Mouse (Mus musculus) limb, embryonic 11.5 days (tissue): ENCODE measurements around the gene Tm4sf5. TPM values are rescaled to one million over a fixed set of nuclear protein-coding genes. Genes with fewer than 3 reads are reported as not detected.
"Not testable (repeated sequence)": the region's sequence is repeated elsewhere in the genome, so short reads cannot be mapped to it uniquely, and the experiment has no call there.

Experiments used
- ATAC-seq: fragments of 200-750 bp; cut with Nextera tagmentation; 2 replicates; pipeline ENCODE4 v1.8.0; 2017; ENCODE audit warnings: low read depth; ENCODE audit not compliant: insufficient number of reproducible peaks, low FRiP score, low TSS enrichment
- DNase-seq: peaks from one replicate; pipeline ENCODE4 v3.0.0-alpha.2; 2015; ENCODE audit warnings: low spot score
- H3K27ac ChIP-seq: fragments of 300-500 bp; sonication (generic); replicated peaks from 2 replicates; pipeline ENCODE4 v1.5.1; 2014; ENCODE audit warnings: low read depth, mild to moderate bottlenecking, low read length
- H3K27me3 ChIP-seq: fragments of 300-500 bp; sonication (generic); 2 replicates; pipeline ENCODE4 v1.6.1; 2014; ENCODE audit warnings: mild to moderate bottlenecking, low read length, mixed read lengths; ENCODE audit not compliant: control insufficient read depth, insufficient read depth
- H3K36me3 ChIP-seq: fragments of 300-500 bp; sonication (generic); 2 replicates; pipeline ENCODE4 v1.6.1; 2014; ENCODE audit warnings: mild to moderate bottlenecking, low read length, moderate library complexity, mixed read lengths; ENCODE audit not compliant: control insufficient read depth, insufficient read depth
- H3K4me1 ChIP-seq: fragments of 300-500 bp; sonication (generic); 2 replicates; pipeline ENCODE4 v1.6.1; 2014; ENCODE audit warnings: low read length, mixed read lengths; ENCODE audit not compliant: control insufficient read depth, insufficient read depth
- H3K4me2 ChIP-seq: fragments of 300-500 bp; sonication (generic); 2 replicates; pipeline ENCODE4 v1.6.1; 2014; ENCODE audit warnings: low read depth, mild to moderate bottlenecking, moderate library complexity; ENCODE audit not compliant: severe bottlenecking
- H3K4me3 ChIP-seq: fragments of 300-500 bp; sonication (generic); 2 replicates; pipeline ENCODE4 v1.5.1; 2014; ENCODE audit warnings: low read depth, low read length
- H3K9ac ChIP-seq: fragments of 300-500 bp; sonication (generic); 2 replicates; pipeline ENCODE4 v1.6.1; 2014; ENCODE audit warnings: mild to moderate bottlenecking, low read length
- H3K9me3 ChIP-seq: fragments of 300-500 bp; sonication (generic); 2 replicates; pipeline ENCODE4 v1.6.1; 2016; ENCODE audit warnings: low read length; ENCODE audit not compliant: control insufficient read depth
- WGBS: fragments of 180-500 bp; shearing (Covaris S2); extraction: QIAGEN DNeasy Blood & Tissue Kit; methylation state at CpG from one replicate; pipeline ENCODE4 v1.1.7; 2014; 5-methylcytosine and 5-hydroxymethylcytosine counted together
- polyA plus RNA-seq: library from polyadenylated mRNA; unstranded; fragments of >200 nt; fragmentation: Nextera tagmentation; extraction: Ambion mirVana; gene quantifications from 2 replicates; pipeline ENCODE4 v1.2.1, GENCODE M21; 2014

Gene Tm4sf5
- polyA plus RNA-seq, 1 experiment from 2014 or later: 0.49 TPM

- DNase-seq (no peak), ATAC-seq (no peak)
- no peak overlapping the region for H3K27ac ChIP-seq
- H3K4me3 ChIP-seq: no peak overlapping the region
- H3K27me3 ChIP-seq: no peaks in the 10 kb centered on the region
- H3K36me3 ChIP-seq: no peaks in the 10 kb centered on the region
- no peak overlapping the region for H3K9ac ChIP-seq
- no peaks in the 10 kb centered on the region for H3K4me1 ChIP-seq
- no peaks in the 10 kb centered on the region for H3K9me3 ChIP-seq
- no peak overlapping the region for H3K4me2 ChIP-seq
Observed at GRCm38 (mm10) chr11:70472716-70473115, 32.3 kb upstream of the Tm4sf5 start.

GRCm38 (mm10) chr11:70473291-70473690 is 31.8 kb upstream of the Tm4sf5 start:
- DNase-seq, ATAC-seq, H3K9ac ChIP-seq, H3K4me3 ChIP-seq, H3K36me3 ChIP-seq, H3K4me2 ChIP-seq, H3K27me3 ChIP-seq, H3K9me3 ChIP-seq, H3K4me1 ChIP-seq, H3K27ac ChIP-seq: not testable (repeated sequence)
- 89% methylated on average over 5 of the region's 5 CpGs for WGBS

- no peak overlapping the region for H3K9ac ChIP-seq
- no peak overlapping the region for H3K4me2 ChIP-seq
- H3K4me3 ChIP-seq: no peak overlapping the region
- no peaks in the 10 kb centered on the region for H3K9me3 ChIP-seq
- H3K36me3 ChIP-seq: no peaks in the 10 kb centered on the region
- H3K27ac ChIP-seq: no peak overlapping the region
- ATAC-seq: no peak
- WGBS: 81% methylated on average over 12 of the region's 12 CpGs
- DNase-seq: no peak
- H3K4me1 ChIP-seq: no peaks in the 10 kb centered on the region
- no peaks in the 10 kb centered on the region for H3K27me3 ChIP-seq
Observed at GRCm38 (mm10) chr11:70474872-70475534, 30.0 kb upstream of the Tm4sf5 start.

- Histone ChIP-seq H3K27me3 (no peaks in the 10 kb centered on the region), H3K36me3 (no peaks in the 10 kb centered on the region), H3K4me3 (no peak overlapping the region), H3K4me1 (no peaks in the 10 kb centered on the region), H3K27ac (no peak overlapping the region), H3K4me2 (no peak overlapping the region), H3K9ac (no peak overlapping the region), H3K9me3 (no peaks in the 10 kb centered on the region)
- WGBS: 62% methylated on average over 2 of the region's 2 CpGs
- no peak for ATAC-seq
- no peak for DNase-seq
Observed at GRCm38 (mm10) chr11:70485498-70485897, 19.5 kb upstream of the Tm4sf5 start.

- Histone ChIP-seq H3K4me2 (no peak overlapping the region), H3K9me3 (no peaks in the 10 kb centered on the region), H3K36me3 (no peaks in the 10 kb centered on the region), H3K27me3 (no peaks in the 10 kb centered on the region), H3K9ac (no peak overlapping the region), H3K4me1 (no peaks in the 10 kb centered on the region), H3K4me3 (no peak overlapping the region), H3K27ac (no peak overlapping the region)
- DNase-seq (no peak), ATAC-seq (no peak)
- 47% methylated on average over 4 of the region's 4 CpGs for WGBS
Observed at GRCm38 (mm10) chr11:70487816-70488215, 17.2 kb upstream of the Tm4sf5 start.

GRCm38 (mm10) chr11:70489138-70489537 is 15.9 kb upstream of the Tm4sf5 start:
- ATAC-seq: no peak
- 92% methylated on average over 3 of the region's 3 CpGs for WGBS
- Histone ChIP-seq H3K4me3 (no peak overlapping the region), H3K27ac (no peak overlapping the region), H3K9ac (no peak overlapping the region), H3K9me3 (no peaks in the 10 kb centered on the region), H3K4me2 (no peak overlapping the region), H3K27me3 (no peaks in the 10 kb centered on the region), H3K36me3 (no peaks in the 10 kb centered on the region), H3K4me1 (no peaks in the 10 kb centered on the region)
- DNase-seq: no peak

GRCm38 (mm10) chr11:70489684-70490083 is 15.4 kb upstream of the Tm4sf5 start:
- ATAC-seq (no peak), DNase-seq (no peak)
- H3K4me3 ChIP-seq: no peak overlapping the region
- no peaks in the 10 kb centered on the region for H3K36me3 ChIP-seq
- no peak overlapping the region for H3K9ac ChIP-seq
- H3K27me3 ChIP-seq: no peaks in the 10 kb centered on the region
- whole genome bisulfite sequencing: 91% methylated on average over 6 of the region's 6 CpGs
- H3K27ac ChIP-seq: no peak overlapping the region
- H3K9me3 ChIP-seq: no peaks in the 10 kb centered on the region
- no peaks in the 10 kb centered on the region for H3K4me1 ChIP-seq
- H3K4me2 ChIP-seq: no peak overlapping the region

GRCm38 (mm10) chr11:70499566-70500475 is 5.2 kb upstream of the Tm4sf5 start:
- H3K36me3 ChIP-seq: no peaks in the 10 kb centered on the region
- no peak overlapping the region for H3K4me2 ChIP-seq
- H3K4me1 ChIP-seq: no peaks in the 10 kb centered on the region
- no peak overlapping the region for H3K27ac ChIP-seq
- H3K9ac ChIP-seq: no peak overlapping the region
- H3K4me3 ChIP-seq: no peak overlapping the region
- WGBS: 78% methylated on average over 14 of the region's 14 CpGs
- DNase-seq (no peak), ATAC-seq (no peak)
- H3K27me3 ChIP-seq: no peaks in the 10 kb centered on the region
- H3K9me3 ChIP-seq: no peaks in the 10 kb centered on the region
